Mouse (Mus musculus) midbrain, embryonic 16.5 days (tissue): ENCODE measurements around the gene Timm13. TPM values are rescaled to one million over a fixed set of nuclear protein-coding genes. Genes with fewer than 3 reads are reported as not detected.

Experiments
- ATAC-seq: fragments of 200-750 bp; cut with Nextera tagmentation; 2 replicates; pipeline ENCODE4 v1.8.0; 2017; ENCODE audit warnings: moderate TSS enrichment
- H3K27ac ChIP-seq: fragments of 300-500 bp; sonication (generic); 2 replicates; pipeline ENCODE4 v1.5.1; 2014; ENCODE audit warnings: mild to moderate bottlenecking, low read length, mixed read lengths
- H3K27me3 ChIP-seq: fragments of 300-500 bp; sonication (generic); 2 replicates; pipeline ENCODE4 v1.6.1; 2014; ENCODE audit warnings: low read depth, low read length, mixed read lengths; ENCODE audit not compliant: control insufficient read depth, insufficient read depth
- H3K36me3 ChIP-seq: fragments of 300-500 bp; sonication (generic); 2 replicates; pipeline ENCODE4 v1.6.1; 2014; ENCODE audit warnings: mild to moderate bottlenecking, low read length, moderate library complexity, mixed read lengths; ENCODE audit not compliant: control insufficient read depth, insufficient read depth
- H3K4me1 ChIP-seq: fragments of 300-500 bp; sonication (generic); 2 replicates; pipeline ENCODE4 v1.6.1; 2014; ENCODE audit warnings: mild to moderate bottlenecking, low read length, mixed read lengths; ENCODE audit not compliant: control insufficient read depth, insufficient read depth
- H3K4me2 ChIP-seq: fragments of 300-500 bp; sonication (generic); 2 replicates; pipeline ENCODE4 v1.6.1; 2014; ENCODE audit warnings: mild to moderate bottlenecking, low read length, mixed read lengths
- H3K4me3 ChIP-seq: fragments of 300-500 bp; sonication (generic); 2 replicates; pipeline ENCODE4 v1.5.1; 2014; ENCODE audit warnings: low read depth, mild to moderate bottlenecking, low read length, moderate library complexity, mixed read lengths
- H3K9ac ChIP-seq: fragments of 300-500 bp; sonication (generic); 2 replicates; pipeline ENCODE4 v1.6.1; 2014; ENCODE audit warnings: low read depth, low read length, mixed read lengths
- H3K9me3 ChIP-seq: fragments of 300-500 bp; sonication (generic); replicated peaks from 2 replicates; pipeline ENCODE4 v1.6.1; 2014; ENCODE audit warnings: mild to moderate bottlenecking, low read length, mixed read lengths; ENCODE audit not compliant: control insufficient read depth, poor library complexity, severe bottlenecking
- WGBS: fragments of 180-500 bp; shearing (Covaris S2); extraction: QIAGEN DNeasy Blood & Tissue Kit; methylation state at CpG from one replicate; pipeline ENCODE4 v1.1.7; 2014; 5-methylcytosine and 5-hydroxymethylcytosine counted together
- polyA plus RNA-seq: library from polyadenylated mRNA; unstranded; fragments of >200 nt; fragmentation: Nextera tagmentation; extraction: Ambion mirVana; gene quantifications from 2 replicates; pipeline ENCODE4 v1.2.1, GENCODE M21; 2015

Gene Timm13
- polyA plus RNA-seq = 297 and 316 TPM in 2 replicates

GRCm38 (mm10) chr10:80900318-80901247 lies at the start of gene Timm13:
Timm13 (minus strand) TSS chr10:80900969.
- Histone ChIP-seq H3K4me1 (peaks cover 10% of the 10 kb centered on the region), H3K9me3 (no peaks in the 10 kb centered on the region), H3K4me2 (peak within 1 kb of the TSS; percentile 96), H3K9ac (peak within 1 kb of the TSS; percentile 77), H3K4me3 (peak within 1 kb of the TSS; percentile 81), H3K36me3 (peaks cover 33% of the 10 kb centered on the region), H3K27ac (peak within 1 kb of the TSS; percentile 92), H3K27me3 (no peaks in the 10 kb centered on the region)
- WGBS = under 1% methylated on average over 72 of the region's 72 CpGs
- peak; percentile 95 for ATAC-seq

DNA sequence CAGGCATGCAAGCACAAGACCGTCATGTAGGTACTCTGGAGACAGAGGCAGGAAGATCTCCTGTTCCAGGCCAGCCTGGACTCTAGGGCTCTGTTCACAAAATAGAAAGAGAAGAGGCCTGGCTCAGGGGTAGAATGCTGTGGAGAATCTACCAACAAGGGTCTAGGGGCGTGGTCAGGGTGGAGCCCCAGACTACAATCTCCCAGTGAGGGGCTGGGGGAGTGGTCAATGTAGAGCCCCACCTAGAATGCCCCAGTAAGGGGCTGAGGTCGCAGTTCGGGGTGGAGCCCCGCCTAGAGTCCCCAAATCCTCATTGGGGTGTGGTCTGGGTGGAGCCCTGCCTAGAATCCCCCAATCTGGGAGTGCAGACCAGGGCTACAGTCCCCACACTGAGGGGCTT lies 49.5 kb upstream of the Timm13 start:
- no peak overlapping the region for H3K4me3 ChIP-seq
- 21% methylated on average over 5 of the region's 5 CpGs for WGBS
- ATAC-seq = no peak
- no peaks in the 10 kb centered on the region for H3K36me3 ChIP-seq
- no peak overlapping the region for H3K9ac ChIP-seq
- H3K27me3 ChIP-seq = no peaks in the 10 kb centered on the region
- no peak overlapping the region for H3K4me2 ChIP-seq
- H3K9me3 ChIP-seq = no peaks in the 10 kb centered on the region
- H3K4me1 ChIP-seq = no peaks in the 10 kb centered on the region; the same call in 1 of the 2 replicates
- H3K27ac ChIP-seq = no peak overlapping the region

- no peak for ATAC-seq
Measured at GRCm38 (mm10) chr10:80949081-80949480, 48.3 kb upstream of the Timm13 start.

GRCm38 (mm10) chr10:80948570-80948969 lies 47.8 kb upstream of the Timm13 start:
- H3K9me3 ChIP-seq = no peaks in the 10 kb centered on the region
- 30% methylated on average over 6 of the region's 6 CpGs for WGBS
- H3K9ac ChIP-seq = no peak overlapping the region
- ATAC-seq = no peak
- no peaks in the 10 kb centered on the region for H3K36me3 ChIP-seq
- H3K27ac ChIP-seq = no peak overlapping the region
- no peak overlapping the region for H3K4me2 ChIP-seq
- H3K4me1 ChIP-seq = no peaks in the 10 kb centered on the region
- H3K27me3 ChIP-seq = no peaks in the 10 kb centered on the region
- no peak overlapping the region for H3K4me3 ChIP-seq

More at GRCm38 (mm10) chr10:80949081-80949480, 48.3 kb upstream of the Timm13 start:
- H3K27me3 ChIP-seq = no peaks in the 10 kb centered on the region
- no peak overlapping the region for H3K9ac ChIP-seq
- WGBS = 70% methylated on average over 3 of the region's 3 CpGs
- H3K4me3 ChIP-seq = no peak overlapping the region
- H3K4me2 ChIP-seq = no peak overlapping the region
- no peaks in the 10 kb centered on the region for H3K9me3 ChIP-seq
- H3K27ac ChIP-seq = no peak overlapping the region
- H3K4me1 ChIP-seq = no peaks in the 10 kb centered on the region
- H3K36me3 ChIP-seq = no peaks in the 10 kb centered on the region

GRCm38 (mm10) chr10:80947802-80948201 lies 47.0 kb upstream of the Timm13 start:
- ATAC-seq = no peak
- H3K27ac ChIP-seq = no peak overlapping the region
- H3K36me3 ChIP-seq = no peaks in the 10 kb centered on the region
- H3K4me1 ChIP-seq = no peaks in the 10 kb centered on the region
- no peaks in the 10 kb centered on the region for H3K9me3 ChIP-seq
- H3K4me3 ChIP-seq = no peak overlapping the region
- H3K27me3 ChIP-seq = no peaks in the 10 kb centered on the region
- H3K9ac ChIP-seq = 0 out of 2 replicates have a peak overlapping the region, but pooled peaks have one; percentile 6
- 60% methylated on average over 2 of the region's 2 CpGs for WGBS
- H3K4me2 ChIP-seq = no peak overlapping the region

DNA sequence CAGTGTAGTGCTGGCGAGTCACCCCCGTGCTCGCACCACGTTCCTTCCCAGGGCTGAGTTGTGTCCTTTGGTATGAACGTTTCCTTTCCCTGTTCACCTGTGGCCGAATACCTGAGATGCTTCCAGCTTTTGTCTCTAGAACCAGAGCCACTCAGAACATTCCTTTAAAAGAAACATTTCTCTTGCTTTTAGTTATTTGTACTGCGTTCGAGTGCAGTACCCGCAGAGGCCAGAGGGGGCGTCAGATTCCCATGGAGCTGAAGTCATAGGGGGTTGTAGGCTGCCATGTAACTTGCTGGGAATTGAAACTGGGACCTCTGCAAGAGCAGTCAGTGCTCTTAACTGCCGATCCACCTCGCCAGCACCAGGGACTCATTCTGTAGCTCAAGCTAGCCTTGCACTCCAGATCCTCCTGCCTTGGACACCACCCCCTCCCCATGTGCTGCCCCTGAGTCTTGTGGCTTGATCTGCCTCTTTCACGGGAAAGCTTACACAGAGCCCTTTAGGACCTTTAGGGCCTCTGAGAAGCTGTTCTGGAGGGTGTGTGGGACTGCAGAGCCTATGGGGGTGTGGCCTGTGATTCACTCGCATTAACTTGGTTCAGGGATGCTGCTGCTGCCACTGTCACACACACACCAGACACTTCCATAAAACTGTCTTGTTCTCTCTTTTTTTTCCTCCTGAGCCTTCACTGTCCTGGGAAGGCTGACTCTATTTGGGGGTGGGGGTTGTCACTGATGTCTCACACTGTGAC lies 46.1 kb upstream of the Timm13 start:
- H3K4me1 ChIP-seq = no peaks in the 10 kb centered on the region
- H3K27me3 ChIP-seq = no peaks in the 10 kb centered on the region
- no peak overlapping the region for H3K4me3 ChIP-seq
- WGBS = 67% methylated on average over 14 of the region's 14 CpGs
- no peak for ATAC-seq
- no peak overlapping the region for H3K4me2 ChIP-seq
- H3K27ac ChIP-seq = no peak overlapping the region
- no peaks in the 10 kb centered on the region for H3K9me3 ChIP-seq
- H3K36me3 ChIP-seq = no peaks in the 10 kb centered on the region
- H3K9ac ChIP-seq = no peak overlapping the region

DNA sequence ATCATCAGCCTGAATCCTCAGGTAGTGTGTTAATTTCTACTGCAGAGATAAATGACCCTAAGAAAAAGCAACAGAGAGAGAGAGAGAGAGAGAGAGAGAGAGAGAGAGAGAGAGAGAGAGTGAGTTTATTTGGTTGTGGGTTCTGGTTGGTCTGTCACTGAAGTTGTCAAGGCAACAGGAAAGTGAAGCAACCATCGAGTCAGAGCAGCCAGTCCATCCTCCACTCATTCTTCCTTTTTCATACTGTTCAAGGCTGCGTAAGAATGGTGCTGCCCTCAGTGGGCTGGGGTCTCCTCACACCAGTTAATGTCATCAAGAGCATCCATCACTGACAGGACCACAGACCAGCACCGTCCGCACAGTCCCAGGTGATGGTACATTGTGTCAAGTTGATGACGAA lies 43.5 kb upstream of the Timm13 start:
- WGBS = 84% methylated on average over 5 of the region's 5 CpGs
- H3K9ac ChIP-seq = no peak overlapping the region
- no peak overlapping the region for H3K4me2 ChIP-seq
- no peaks in the 10 kb centered on the region for H3K9me3 ChIP-seq
- no peak for ATAC-seq
- H3K36me3 ChIP-seq = no peaks in the 10 kb centered on the region
- H3K4me3 ChIP-seq = no peak overlapping the region
- peaks cover 10% of the 10 kb centered on the region; the same call in 1 of the 2 replicates for H3K4me1 ChIP-seq
- no peak overlapping the region for H3K27ac ChIP-seq
- H3K27me3 ChIP-seq = no peaks in the 10 kb centered on the region

DNA sequence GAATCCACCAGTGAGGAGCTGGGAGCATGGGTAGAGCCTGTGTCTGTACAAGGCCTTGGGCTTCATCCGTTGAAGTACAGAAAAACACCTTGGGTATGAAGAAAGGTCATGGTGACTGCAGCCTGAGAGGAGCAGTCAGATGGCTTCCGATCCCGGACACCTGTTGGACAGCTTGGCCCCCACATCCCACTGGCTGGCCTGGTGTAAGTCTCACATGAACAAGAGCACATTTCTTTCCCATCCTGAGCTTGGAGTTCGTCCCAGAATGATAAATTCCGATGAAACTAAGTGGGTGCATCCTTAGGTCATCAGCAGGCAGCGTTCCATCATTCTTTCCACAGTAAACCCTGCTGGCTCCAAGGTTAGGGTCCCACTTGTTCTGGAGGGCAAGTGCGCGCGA lies 42.9 kb upstream of the Timm13 start:
- Histone ChIP-seq H3K9ac (no peak overlapping the region), H3K9me3 (no peaks in the 10 kb centered on the region), H3K4me2 (no peak overlapping the region), H3K4me3 (no peak overlapping the region), H3K27ac (no peak overlapping the region), H3K27me3 (no peaks in the 10 kb centered on the region), H3K36me3 (no peaks in the 10 kb centered on the region), H3K4me1 (peaks cover 12% of the 10 kb centered on the region; the same call in 1 of the 2 replicates)
- 90% methylated on average over 9 of the region's 9 CpGs for WGBS
- no peak for ATAC-seq
